Mouse (Mus musculus): ENCODE data around the gene Fam234b.

The Fam234b gene

DNA sequence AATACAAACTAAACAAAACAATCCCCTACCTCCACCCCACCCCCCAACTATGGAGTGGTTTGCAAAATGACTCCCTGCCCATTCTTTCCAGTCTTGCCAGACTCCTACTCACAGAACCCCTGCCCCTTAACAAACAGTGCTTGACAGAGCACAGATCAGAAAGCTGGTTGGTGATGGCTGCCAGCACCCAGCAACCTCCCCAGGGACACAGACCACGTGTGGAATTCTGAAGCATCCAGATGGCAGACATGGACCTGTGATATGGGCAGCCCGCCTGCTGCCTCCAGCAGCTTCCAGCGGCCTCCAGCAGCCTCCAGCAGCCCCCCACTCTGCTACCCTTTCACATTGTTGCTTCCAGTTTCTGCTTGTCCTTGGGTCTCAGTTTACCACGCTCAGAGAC, 77.5 kb downstream of the Fam234b start:
- DNase-seq, result no peak

DNA sequence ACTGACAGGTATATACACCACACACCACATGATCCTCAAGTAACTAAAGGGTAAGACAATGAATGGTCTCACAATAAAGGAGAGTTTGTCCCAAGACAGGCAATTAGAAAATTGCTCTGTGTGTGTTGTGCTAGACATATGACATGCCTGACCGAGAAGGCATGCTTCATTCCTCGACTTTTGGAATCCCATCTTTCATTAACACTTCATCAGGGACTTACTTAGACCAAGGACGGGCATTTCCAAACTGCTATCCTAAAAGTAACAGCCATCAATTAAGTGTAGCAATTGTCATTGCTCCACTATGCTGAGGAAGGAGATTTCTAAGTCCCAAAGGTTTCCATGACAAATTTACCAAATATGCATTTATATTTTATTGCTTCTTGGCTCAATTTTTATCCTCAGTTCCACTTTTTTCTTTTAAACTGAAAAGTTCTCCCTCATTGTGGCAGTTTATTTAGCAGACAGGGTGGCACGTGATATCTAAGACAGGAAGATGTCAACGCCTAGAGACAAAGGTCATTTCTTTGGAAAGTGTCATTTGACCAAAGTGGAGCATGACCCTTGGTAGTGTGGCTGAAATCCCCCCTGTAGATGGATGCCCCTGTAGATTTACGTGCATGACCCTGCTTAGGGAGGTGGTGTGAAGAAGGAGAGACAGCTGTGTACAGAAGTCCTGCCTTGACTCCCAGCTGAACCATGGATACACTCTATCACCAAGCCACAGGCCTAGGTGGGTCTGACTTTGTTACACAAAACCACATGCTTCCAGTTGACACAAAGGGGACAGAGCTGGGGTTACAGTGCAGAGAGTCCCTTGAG, 78.9 kb downstream of the Fam234b start:
- DNase-seq, result no peak

DNA sequence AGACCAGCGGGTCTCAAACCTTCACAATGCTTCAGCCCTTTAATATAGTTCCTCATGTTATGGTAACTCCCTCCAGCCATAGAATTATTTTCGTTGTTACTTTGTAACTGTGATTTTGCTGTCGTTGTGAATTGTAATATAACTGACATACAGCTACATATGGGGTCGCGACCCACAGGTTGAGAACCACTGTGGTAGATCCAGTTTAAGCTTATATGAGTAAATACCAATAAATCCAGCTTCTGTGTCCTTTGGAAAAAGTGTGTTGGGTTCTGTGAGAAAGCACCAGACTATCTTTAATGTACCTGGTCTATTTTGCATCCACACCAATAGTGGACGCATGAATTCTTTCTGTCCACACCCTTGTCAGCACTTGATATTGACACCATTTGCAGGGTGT, 80.5 kb downstream of the Fam234b start:
- DNase-seq, result no peak

DNA sequence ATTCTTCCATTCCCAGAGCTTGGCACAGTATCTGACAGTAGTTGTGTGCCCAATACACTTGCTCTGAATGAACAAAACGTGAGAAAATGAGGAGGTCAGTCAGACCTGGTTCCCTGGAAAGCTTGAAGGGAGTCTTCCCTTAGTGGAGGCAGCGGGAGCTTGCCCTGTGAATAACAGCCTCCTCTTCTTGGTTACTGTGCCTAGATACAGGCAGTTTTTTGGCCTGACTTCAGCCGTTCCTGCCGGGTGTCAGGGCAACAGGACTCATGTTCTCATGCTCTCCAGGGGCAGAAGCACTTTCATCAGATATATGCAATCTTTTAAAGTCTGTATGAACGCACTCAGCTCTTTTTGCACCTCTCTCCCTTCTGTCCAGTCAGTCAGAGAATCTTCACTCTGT, 81.5 kb downstream of the Fam234b start:
- DNase-seq, result no peak

DNA sequence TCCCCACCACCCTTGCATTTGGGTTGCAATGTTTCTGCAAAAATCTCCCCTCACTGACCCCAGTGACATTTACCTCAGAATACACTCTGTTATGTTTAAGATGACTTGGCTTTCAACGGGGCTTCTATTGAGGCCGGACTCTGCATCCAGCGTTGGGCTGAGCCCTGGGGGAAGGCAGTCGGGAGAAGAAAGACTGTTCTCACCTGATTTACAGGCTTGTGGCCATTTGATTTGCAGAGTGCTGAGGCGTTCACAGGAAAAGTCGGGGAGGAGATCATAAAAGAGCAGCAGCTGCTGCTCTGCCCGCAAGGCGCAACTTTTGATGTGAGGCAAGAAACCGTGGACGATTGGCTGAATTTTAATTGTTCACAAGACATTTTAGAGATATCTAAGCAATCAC, 82.1 kb downstream of the Fam234b start:
- no peak for DNase-seq

DNA sequence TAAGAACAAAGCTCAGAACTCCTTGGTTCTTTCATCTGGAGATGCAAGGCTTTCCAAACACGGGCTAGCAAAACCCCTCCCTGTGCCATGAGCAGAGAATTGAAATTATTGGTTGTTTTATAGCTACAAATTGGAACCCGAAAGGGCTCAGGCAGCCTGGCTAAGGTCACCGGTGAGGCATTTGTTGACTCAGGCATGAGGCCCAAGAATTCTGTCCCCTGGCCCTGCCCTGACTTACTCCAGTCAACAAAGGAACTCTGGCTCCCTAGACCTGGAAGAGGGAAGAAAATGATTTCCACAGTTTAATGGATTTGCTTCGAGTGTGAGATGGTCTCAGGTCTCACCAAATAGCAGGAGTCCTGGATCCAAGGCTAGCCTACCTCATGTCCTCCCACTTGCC, 94.6 kb downstream of the Fam234b start:
- no peak for DNase-seq

DNA sequence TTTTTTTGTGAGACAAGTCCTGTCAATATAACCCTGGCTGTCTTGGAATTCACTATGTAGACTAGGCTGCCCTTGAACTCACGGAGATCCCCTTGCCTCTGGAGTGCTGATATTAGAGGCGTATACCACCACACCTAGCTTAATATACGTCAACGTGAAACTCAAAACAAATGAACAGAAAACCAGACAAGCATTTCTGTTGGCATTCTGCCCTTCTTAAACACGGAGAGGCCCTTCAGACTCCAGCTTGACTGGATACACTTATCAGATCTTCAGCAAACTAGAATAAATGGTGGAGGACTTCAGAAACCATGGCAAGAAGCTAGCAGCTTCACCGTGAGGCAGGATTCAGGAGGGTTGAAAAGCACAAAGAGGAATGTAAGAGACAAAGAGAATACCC, 96.4 kb downstream of the Fam234b start:
- DNase-seq, result no peak
